Mouse (Mus musculus) heart, postnatal 0 days (tissue): Measurements from ENCODE around the gene Scube2. TPM values are rescaled to one million over a fixed set of nuclear protein-coding genes. Genes with fewer than 3 reads are reported as not detected.

ENCODE experiments used
- ATAC-seq: fragments of 200-750 bp; cut with Nextera tagmentation; 2 replicates; pipeline ENCODE4 v1.8.0; 2017; ENCODE audit warnings: low read depth, moderate number of reproducible peaks, moderate library complexity; ENCODE audit not compliant: insufficient read depth
- DNase-seq: peaks from one replicate; pipeline ENCODE4 v3.0.0-alpha.2; 2016; ENCODE audit warnings: low spot score
- H3K27ac ChIP-seq: fragments of 300-500 bp; sonication (generic); 2 replicates; pipeline ENCODE4 v1.5.1; 2014; ENCODE audit warnings: low read depth, mild to moderate bottlenecking
- H3K27me3 ChIP-seq: fragments of 300-500 bp; sonication (generic); 2 replicates; pipeline ENCODE4 v1.6.1; 2014; ENCODE audit warnings: low read length, mixed read lengths; ENCODE audit not compliant: control insufficient read depth, insufficient read depth
- H3K36me3 ChIP-seq: fragments of 300-500 bp; sonication (generic); replicated peaks from 2 replicates; pipeline ENCODE4 v1.6.1; 2014; ENCODE audit warnings: low read length, mixed read lengths; ENCODE audit not compliant: control insufficient read depth, insufficient read depth
- H3K4me1 ChIP-seq: fragments of 300-500 bp; sonication (generic); 2 replicates; pipeline ENCODE4 v1.6.1; 2014; ENCODE audit warnings: antibody characterized with exemption; ENCODE audit not compliant: control insufficient read depth, insufficient read depth
- H3K4me2 ChIP-seq: fragments of 300-500 bp; sonication (generic); 2 replicates; pipeline ENCODE4 v1.6.1; 2014; ENCODE audit warnings: low read depth, mild to moderate bottlenecking, low read length, moderate library complexity
- H3K4me3 ChIP-seq: fragments of 300-500 bp; sonication (generic); 2 replicates; pipeline ENCODE4 v1.5.1; 2014; ENCODE audit warnings: low read depth, low read length
- H3K9ac ChIP-seq: fragments of 300-500 bp; sonication (generic); replicated peaks from 2 replicates; pipeline ENCODE4 v1.6.1; 2014; ENCODE audit warnings: low read depth, low read length, mixed read lengths
- H3K9me3 ChIP-seq: fragments of 300-500 bp; sonication (generic); replicated peaks from 2 replicates; pipeline ENCODE4 v1.6.1; 2016; ENCODE audit warnings: low read length; ENCODE audit not compliant: control insufficient read depth
- CTCF ChIP-seq: IDR thresholded peaks from 2 replicates; pipeline ENCODE4 v1.5.1; 2016; ENCODE audit warnings: antibody characterized with exemption, control low read depth, low read depth
- EP300 ChIP-seq: IDR thresholded peaks from 2 replicates; pipeline ENCODE4 v1.6.1; 2016; ENCODE audit warnings: antibody characterized with exemption, low read depth
- WGBS: fragments of 180-500 bp; shearing (Covaris S2); extraction: QIAGEN DNeasy Blood & Tissue Kit; methylation state at CpG from one replicate; pipeline ENCODE4 v1.1.7; 2014; 5-methylcytosine and 5-hydroxymethylcytosine counted together
- polyA plus RNA-seq: library from polyadenylated mRNA; unstranded; fragments of >200 nt; fragmentation: Nextera tagmentation; extraction: Ambion mirVana; gene quantifications from 2 replicates; pipeline ENCODE4 v1.2.1, GENCODE M21; 2015
- total RNA-seq: library from RNA; depleted of rRNA; stranded (reverse); fragments of >200 nt; gene quantifications from 2 replicates; pipeline ENCODE4 v1.2.3, GENCODE M21; 2014; ENCODE audit warnings: low replicate concordance

The Scube2 gene
- total and polyA plus RNA-seq, 2 experiments from 2014 or later: 8.3 to 16.8 TPM

DNA sequence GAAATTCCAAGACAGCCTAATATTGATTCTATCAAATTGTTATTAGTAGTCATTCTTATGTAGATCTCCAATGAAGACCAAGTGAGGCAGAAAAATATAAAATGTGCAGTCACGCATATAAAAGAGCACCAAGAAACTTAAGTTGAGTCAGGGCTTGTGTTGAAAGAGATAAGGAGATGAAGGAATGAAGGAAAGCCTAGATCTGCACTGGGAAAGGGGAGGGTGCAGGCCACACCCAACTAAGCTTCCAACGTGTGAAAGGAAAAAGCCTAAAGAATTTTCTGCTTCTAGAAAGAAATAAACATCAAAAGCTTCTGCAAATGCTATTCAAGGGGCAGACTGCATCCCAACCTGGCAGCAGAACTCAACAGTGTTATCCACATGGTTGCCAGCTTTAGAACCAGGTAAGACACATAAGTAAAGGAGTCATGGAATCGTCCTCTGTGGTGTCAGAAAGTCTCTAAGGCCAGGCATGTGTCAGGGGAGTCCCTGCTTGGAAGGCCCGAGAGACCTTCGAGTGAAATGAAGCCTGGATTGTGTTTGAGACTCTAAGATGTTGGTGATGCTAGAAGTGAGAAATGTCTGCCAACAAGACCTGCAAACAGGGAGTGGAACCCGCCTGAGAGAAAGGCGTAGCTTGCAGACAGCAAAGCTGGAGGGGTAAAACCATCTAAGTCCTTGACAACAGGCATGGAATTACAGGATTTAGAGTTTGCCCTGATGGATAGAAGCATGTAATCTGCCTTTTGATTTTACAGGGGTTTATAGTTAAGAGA, 97.7 kb downstream of the Scube2 start:
- H3K9me3 ChIP-seq: no peaks in the 10 kb centered on the region
- DNase-seq: no peak
- no peak overlapping the region for H3K27ac ChIP-seq
- TF ChIP-seq EP300 (no peak), CTCF (no peak)
- H3K4me1 ChIP-seq: no peaks in the 10 kb centered on the region
- no peak overlapping the region for H3K9ac ChIP-seq
- H3K4me2 ChIP-seq: no peak overlapping the region
- ATAC-seq: no peak
- no peak overlapping the region for H3K4me3 ChIP-seq
- 74% methylated on average over 7 of the region's 7 CpGs for WGBS
- H3K27me3 ChIP-seq: no peaks in the 10 kb centered on the region
- H3K36me3 ChIP-seq: no peaks in the 10 kb centered on the region

DNA sequence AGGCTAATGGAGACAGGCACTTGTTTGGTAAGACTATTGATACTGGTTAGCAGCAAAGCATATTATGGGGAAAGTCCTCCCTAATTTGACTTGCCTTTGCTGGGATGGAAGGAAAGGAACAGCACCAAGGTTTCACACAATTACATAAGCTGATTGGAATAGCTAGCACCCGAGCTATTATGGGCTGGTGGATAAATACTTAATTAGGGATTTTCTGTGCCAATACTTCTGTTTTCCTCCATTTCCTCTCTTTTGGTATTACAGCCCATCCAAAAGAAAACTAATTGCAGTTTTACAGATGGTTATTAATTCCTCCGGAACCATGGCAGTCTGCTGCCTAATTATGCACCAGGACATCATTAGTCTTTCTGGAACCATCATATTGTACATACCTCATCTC, 101.5 kb downstream of the Scube2 start:
- Histone ChIP-seq H3K27ac (no peak overlapping the region), H3K4me1 (no peaks in the 10 kb centered on the region), H3K9me3 (no peaks in the 10 kb centered on the region), H3K36me3 (no peaks in the 10 kb centered on the region), H3K9ac (no peak overlapping the region), H3K4me2 (no peak overlapping the region), H3K4me3 (no peak overlapping the region), H3K27me3 (no peaks in the 10 kb centered on the region)
- TF ChIP-seq CTCF: no peak
- no peak for TF ChIP-seq EP300
- DNase-seq (no peak), ATAC-seq (no peak)
- 68% methylated on average over 2 of the region's 2 CpGs for WGBS

DNA sequence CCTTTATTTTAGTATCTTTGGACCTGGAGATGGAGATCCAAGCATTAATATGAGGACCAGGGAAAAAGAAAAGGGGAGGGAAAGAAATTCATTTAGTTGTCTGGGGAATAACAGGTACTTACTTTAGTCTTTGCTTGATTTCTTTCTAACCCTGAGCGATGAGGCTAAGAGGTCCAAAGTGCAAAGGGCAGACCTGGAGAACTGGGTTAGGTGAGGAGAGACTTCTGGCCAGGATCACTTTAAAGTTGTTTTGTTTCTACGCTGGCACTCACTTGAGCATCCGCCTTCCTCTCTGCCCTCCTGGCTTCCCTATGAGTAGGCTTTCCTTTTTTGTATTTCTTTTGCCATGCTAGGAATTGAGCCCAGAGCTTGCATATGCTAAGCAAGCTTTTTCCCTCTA, 109.2 kb downstream of the Scube2 start:
- Histone ChIP-seq H3K27me3 (no peaks in the 10 kb centered on the region), H3K4me1 (peaks cover 12% of the 10 kb centered on the region), H3K27ac (no peak overlapping the region), H3K9ac (no peak overlapping the region), H3K4me2 (no peak overlapping the region), H3K9me3 (no peaks in the 10 kb centered on the region), H3K4me3 (no peak overlapping the region), H3K36me3 (no peaks in the 10 kb centered on the region)
- DNase-seq: no peak
- TF ChIP-seq EP300: no peak
- no peak for TF ChIP-seq CTCF
- 84% methylated on average over 3 of the region's 3 CpGs for WGBS
- ATAC-seq: no peak

DNA sequence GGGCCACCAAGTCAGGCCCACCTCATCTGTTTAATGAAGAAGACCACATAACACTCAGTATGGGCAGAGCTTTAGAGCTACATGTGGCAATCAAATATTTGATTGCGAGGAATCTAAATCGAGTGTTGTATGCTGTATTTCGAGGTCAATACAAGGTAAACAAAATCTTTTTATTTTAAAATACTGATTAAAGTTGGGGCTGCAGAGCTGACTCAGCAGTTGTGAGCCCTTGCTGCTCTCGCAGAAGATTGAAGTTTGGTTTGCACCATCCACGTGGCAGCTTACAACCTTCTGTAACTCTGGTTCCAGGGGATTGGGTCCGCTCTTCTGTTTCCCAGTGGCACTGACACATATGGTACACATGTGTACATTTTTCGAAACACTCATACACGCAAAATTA, 111.4 kb downstream of the Scube2 start:
- WGBS: 89% methylated on average over 8 of the region's 8 CpGs
- Histone ChIP-seq H3K36me3 (no peaks in the 10 kb centered on the region), H3K4me1 (peaks cover 12% of the 10 kb centered on the region), H3K27me3 (no peaks in the 10 kb centered on the region), H3K4me2 (no peak overlapping the region), H3K27ac (no peak overlapping the region), H3K9me3 (no peaks in the 10 kb centered on the region), H3K9ac (no peak overlapping the region), H3K4me3 (no peak overlapping the region)
- TF ChIP-seq EP300 (no peak), CTCF (no peak)
- ATAC-seq (no peak), DNase-seq (no peak)

DNA sequence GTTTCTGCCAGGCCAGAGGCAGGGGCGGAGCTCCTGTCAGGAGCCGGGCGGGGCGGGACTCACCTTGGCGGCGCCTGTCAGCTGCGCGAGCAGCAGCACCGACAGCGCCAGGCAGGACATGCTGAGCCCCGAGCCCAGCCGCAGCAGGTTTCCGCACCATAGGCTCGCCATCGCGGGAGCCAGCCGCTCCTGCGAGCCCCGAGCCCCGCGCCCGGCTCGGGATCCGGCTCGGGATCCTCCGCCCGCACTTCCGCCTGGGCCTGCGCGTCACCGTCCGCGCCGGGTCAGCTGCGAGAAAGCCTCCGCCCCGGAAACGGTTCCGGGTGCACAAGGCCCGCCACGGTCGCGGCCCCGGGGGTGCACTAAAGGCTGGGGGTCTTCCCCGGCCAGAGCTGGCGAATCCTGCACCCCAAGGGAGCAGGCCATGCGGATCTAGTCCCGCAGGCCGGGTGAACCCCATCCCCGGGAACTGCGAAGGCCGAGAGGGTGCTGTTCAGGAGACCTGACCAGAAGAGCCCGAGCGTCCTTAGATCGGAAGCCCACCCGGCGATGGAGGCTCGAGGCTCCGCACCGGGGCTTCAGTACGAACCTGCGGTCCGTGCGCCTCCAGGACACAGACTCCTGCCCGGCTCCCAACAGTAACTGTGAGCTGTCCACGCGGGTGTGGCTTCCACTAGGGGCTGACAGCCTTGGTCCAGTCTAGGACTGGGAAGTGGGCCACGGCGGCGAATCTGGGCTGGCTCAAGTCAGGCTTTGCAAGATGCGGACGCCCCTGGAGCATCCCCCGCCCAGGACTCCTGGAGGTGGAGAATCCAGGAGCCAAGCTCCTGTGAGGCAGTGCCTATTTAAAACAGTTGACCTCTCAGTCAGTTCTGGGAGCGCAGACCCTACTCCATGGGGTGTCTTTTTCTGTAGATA, 113.2 kb downstream of the Scube2 start, which contains the start of gene Tmem9b:
Gene Tmem9b (minus strand): TSS at position 868 of the 918 bp plus-strand sequence.
- peak within 1 kb of the TSS; percentile 78 for H3K4me3 ChIP-seq
- peaks cover 5% of the 10 kb centered on the region; the same call in 1 of the 2 replicates for H3K36me3 ChIP-seq
- ATAC-seq: peak; percentile 92
- WGBS: under 1% methylated on average over 62 of the region's 74 CpGs
- H3K27me3 ChIP-seq: no peaks in the 10 kb centered on the region
- peak; percentile 80 for DNase-seq
- peak within 1 kb of the TSS; percentile 93 for H3K9ac ChIP-seq
- TF ChIP-seq CTCF (no peak), EP300 (no peak)
- H3K4me2 ChIP-seq: peak within 1 kb of the TSS; percentile 73
- peak within 1 kb of the TSS; percentile 82 for H3K27ac ChIP-seq
- H3K4me1 ChIP-seq: peaks cover 12% of the 10 kb centered on the region
- no peaks in the 10 kb centered on the region for H3K9me3 ChIP-seq
